Mouse (Mus musculus): ENCODE data around the gene 5830411N06Rik. TPM values are rescaled to one million over a fixed set of nuclear protein-coding genes. Genes with fewer than 3 reads are reported as not detected.

Gene 5830411N06Rik
- polyA plus RNA-seq, 1 experiment from 2014 or later, result not detected

DNA sequence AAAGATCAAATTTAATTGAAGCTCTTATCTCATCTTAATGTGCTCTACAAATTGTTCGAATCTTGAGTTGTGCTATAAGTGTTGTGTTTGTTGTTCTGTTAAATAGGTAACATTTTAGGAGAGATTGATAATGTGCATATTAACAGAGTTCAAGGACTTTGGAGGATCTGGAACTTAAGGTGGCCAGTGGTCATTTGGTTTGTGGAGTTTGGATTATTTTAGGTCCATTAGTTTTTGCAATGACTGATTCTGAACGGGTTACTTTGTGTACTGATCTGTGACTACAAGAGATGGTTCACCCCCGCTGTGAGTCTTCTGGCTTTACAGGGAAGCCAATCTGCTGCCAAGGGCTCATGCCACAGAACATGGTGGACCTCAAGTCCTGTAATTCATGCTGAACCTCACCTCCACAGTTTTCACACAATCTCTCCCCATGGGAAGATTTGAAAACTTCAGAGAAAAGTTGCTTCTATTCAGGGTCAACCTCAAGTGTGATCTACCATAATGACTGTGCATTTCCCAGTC is 72.8 kb downstream of the 5830411N06Rik start:
- no peak overlapping the region for H3K9ac ChIP-seq (ENCODE audit: low read length)

DNA sequence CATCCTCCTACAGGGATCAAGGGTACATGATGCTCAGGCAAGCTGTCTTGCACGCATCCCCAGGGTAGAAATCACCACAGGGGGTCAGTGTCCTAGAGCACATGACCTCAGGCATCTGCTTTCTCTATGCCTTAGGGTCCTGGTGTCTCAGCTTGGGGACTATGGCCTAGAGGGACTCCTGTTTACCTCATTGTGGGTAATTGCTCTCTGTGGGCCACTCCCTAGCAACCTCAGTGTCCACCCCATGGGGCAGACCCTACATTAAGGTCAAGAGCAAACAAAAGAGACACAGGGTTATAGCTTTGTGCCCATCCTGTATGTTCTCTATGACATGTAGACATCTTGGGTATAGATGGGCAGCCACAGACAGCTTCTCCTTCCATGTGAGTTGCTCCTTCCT is 73.5 kb downstream of the 5830411N06Rik start, which contains the start of gene Olfr525:
Olfr525 (plus strand) TSS at position 301 of the 400 bp plus-strand sequence.
- no peaks in the 10 kb centered on the region for H3K36me3 ChIP-seq (ENCODE audit: control insufficient read depth, insufficient read depth, low read length)
- no peak within 1 kb of the TSS for H3K4me2 ChIP-seq (ENCODE audit: low read length)
- no peaks in the 10 kb centered on the region for H3K27me3 ChIP-seq (replicated peaks; ENCODE audit: control insufficient read depth, insufficient read depth, low read length)
- no peak for ATAC-seq
- H3K4me3 ChIP-seq (ENCODE audit: low read depth, low read length), result no peak within 1 kb of the TSS
- H3K27ac ChIP-seq (ENCODE audit: low read depth, low read length), result no peak within 1 kb of the TSS
- 55% methylated on average over 1 of the region's 1 CpGs for WGBS
- DNase-seq (ENCODE audit: low spot score), result no peak
- H3K9me3 ChIP-seq (replicated peaks; ENCODE audit: control insufficient read depth, low read length), result no peaks in the 10 kb centered on the region
- no peaks in the 10 kb centered on the region for H3K4me1 ChIP-seq (ENCODE audit: control insufficient read depth, insufficient read depth, low read length)
- H3K9ac ChIP-seq (ENCODE audit: low read length), result no peak within 1 kb of the TSS

More for the DNA sequence above, 72.8 kb downstream of the 5830411N06Rik start:
- Histone ChIP-seq H3K27me3 (replicated peaks; ENCODE audit: control insufficient read depth, insufficient read depth, low read length) (no peaks in the 10 kb centered on the region), H3K4me3 (ENCODE audit: low read depth, low read length) (no peak overlapping the region), H3K36me3 (ENCODE audit: control insufficient read depth, insufficient read depth, low read length) (no peaks in the 10 kb centered on the region), H3K9me3 (replicated peaks; ENCODE audit: control insufficient read depth, low read length) (no peaks in the 10 kb centered on the region), H3K27ac (ENCODE audit: low read depth, low read length) (no peak overlapping the region), H3K4me1 (ENCODE audit: control insufficient read depth, insufficient read depth, low read length) (no peaks in the 10 kb centered on the region), H3K4me2 (ENCODE audit: low read length) (no peak overlapping the region)
- WGBS, result 88% methylated on average over 3 of the region's 3 CpGs
- ATAC-seq (no peak), DNase-seq (ENCODE audit: low spot score) (no peak)

GRCm38 (mm10) chr7:140321135-140321534 is 74.1 kb downstream of the 5830411N06Rik start:
- DNase-seq (ENCODE audit: low spot score), result no peak
- Histone ChIP-seq H3K9me3 (replicated peaks; ENCODE audit: control insufficient read depth, low read length) (no peaks in the 10 kb centered on the region), H3K27me3 (replicated peaks; ENCODE audit: control insufficient read depth, insufficient read depth, low read length) (no peaks in the 10 kb centered on the region), H3K36me3 (ENCODE audit: control insufficient read depth, insufficient read depth, low read length) (no peaks in the 10 kb centered on the region), H3K4me1 (ENCODE audit: control insufficient read depth, insufficient read depth, low read length) (no peaks in the 10 kb centered on the region), H3K4me2 (ENCODE audit: low read length) (no peak overlapping the region), H3K9ac (ENCODE audit: low read length) (no peak overlapping the region), H3K4me3 (ENCODE audit: low read depth, low read length) (no peak overlapping the region), H3K27ac (ENCODE audit: low read depth, low read length) (no peak overlapping the region)
- no peak for ATAC-seq

GRCm38 (mm10) chr7:140329766-140330304 is 82.8 kb downstream of the 5830411N06Rik start:
- Histone ChIP-seq H3K27ac (ENCODE audit: low read depth, low read length) (no peak overlapping the region), H3K9me3 (replicated peaks; ENCODE audit: control insufficient read depth, low read length) (no peaks in the 10 kb centered on the region), H3K9ac (ENCODE audit: low read length) (no peak overlapping the region), H3K4me1 (ENCODE audit: control insufficient read depth, insufficient read depth, low read length) (no peaks in the 10 kb centered on the region), H3K4me2 (ENCODE audit: low read length) (no peak overlapping the region), H3K4me3 (ENCODE audit: low read depth, low read length) (no peak overlapping the region), H3K36me3 (ENCODE audit: control insufficient read depth, insufficient read depth, low read length) (no peaks in the 10 kb centered on the region), H3K27me3 (replicated peaks; ENCODE audit: control insufficient read depth, insufficient read depth, low read length) (no peaks in the 10 kb centered on the region)
- ATAC-seq (no peak), DNase-seq (ENCODE audit: low spot score) (no peak)
- 68% methylated on average over 1 of the region's 1 CpGs for WGBS

- Histone ChIP-seq H3K36me3 (ENCODE audit: control insufficient read depth, insufficient read depth, low read length) (no peaks in the 10 kb centered on the region), H3K4me1 (ENCODE audit: control insufficient read depth, insufficient read depth, low read length) (no peaks in the 10 kb centered on the region), H3K9ac (ENCODE audit: low read length) (no peak within 1 kb of the TSS), H3K4me2 (ENCODE audit: low read length) (no peak within 1 kb of the TSS), H3K27ac (ENCODE audit: low read depth, low read length) (no peak within 1 kb of the TSS), H3K4me3 (ENCODE audit: low read depth, low read length) (no peak within 1 kb of the TSS), H3K27me3 (replicated peaks; ENCODE audit: control insufficient read depth, insufficient read depth, low read length) (no peaks in the 10 kb centered on the region), H3K9me3 (replicated peaks; ENCODE audit: control insufficient read depth, low read length) (no peaks in the 10 kb centered on the region)
- 84% methylated on average over 2 of the region's 2 CpGs for whole genome bisulfite sequencing
- ATAC-seq (no peak), DNase-seq (ENCODE audit: low spot score) (no peak)
Measured at GRCm38 (mm10) chr7:140333717-140334116, 86.6 kb downstream of the 5830411N06Rik start, which contains the start of gene Olfr527. Olfr527 (plus strand) TSS chr7:140334017.

Other genes with a start within 250 kb of the 5830411N06Rik start
- gene Zfp511, start 210.9 kb upstream of the 5830411N06Rik start, polyA plus RNA-seq (2014; fragmentation: Nextera tagmentation; extraction: Ambion mirVana), result 52.5 and 53.6 TPM in 2 replicates
- 64.3 and 67.7 TPM in 2 replicates for gene Tubgcp2, start 210.6 kb upstream of the 5830411N06Rik start, polyA plus RNA-seq (2014; fragmentation: Nextera tagmentation; extraction: Ambion mirVana)
- 0.93 and 1.2 TPM in 2 replicates for gene Msx3, start 198.2 kb upstream of the 5830411N06Rik start, polyA plus RNA-seq (2014; fragmentation: Nextera tagmentation; extraction: Ambion mirVana)
- gene Caly, start 164.7 kb upstream of the 5830411N06Rik start, polyA plus RNA-seq (2014; fragmentation: Nextera tagmentation; extraction: Ambion mirVana), result 114 and 141 TPM in 2 replicates
- not detected in 2 replicates for gene Prap1, start 153.9 kb upstream of the 5830411N06Rik start, polyA plus RNA-seq (2014; fragmentation: Nextera tagmentation; extraction: Ambion mirVana)
- gene Fuom, start 144.8 kb upstream of the 5830411N06Rik start, polyA plus RNA-seq (2014; fragmentation: Nextera tagmentation; extraction: Ambion mirVana), result 19.7 and 23.9 TPM in 2 replicates
- 7.2 and 8.8 TPM in 2 replicates for gene Paox, start 131.5 kb upstream of the 5830411N06Rik start, polyA plus RNA-seq (2014; fragmentation: Nextera tagmentation; extraction: Ambion mirVana)
- gene Echs1, start 130.8 kb upstream of the 5830411N06Rik start, polyA plus RNA-seq (2014; fragmentation: Nextera tagmentation; extraction: Ambion mirVana), result 138 and 154 TPM in 2 replicates
- 40.7 and 42.9 TPM in 2 replicates for gene Mtg1, start 109.7 kb upstream of the 5830411N06Rik start, polyA plus RNA-seq (2014; fragmentation: Nextera tagmentation; extraction: Ambion mirVana)
- gene Sprn, start 92.4 kb upstream of the 5830411N06Rik start, polyA plus RNA-seq (2014; fragmentation: Nextera tagmentation; extraction: Ambion mirVana), result 7.9 and 9.7 TPM in 2 replicates
- not detected in 2 replicates for gene Olfr522, start 82.5 kb upstream of the 5830411N06Rik start, polyA plus RNA-seq (2014; fragmentation: Nextera tagmentation; extraction: Ambion mirVana)
- not detected in 2 replicates for gene Olfr523, start 74.1 kb upstream of the 5830411N06Rik start, polyA plus RNA-seq (2014; fragmentation: Nextera tagmentation; extraction: Ambion mirVana)
- not detected in 2 replicates for gene Olfr524, start 41.3 kb upstream of the 5830411N06Rik start, polyA plus RNA-seq (2014; fragmentation: Nextera tagmentation; extraction: Ambion mirVana)
- gene Cd163l1, start 29.0 kb upstream of the 5830411N06Rik start, polyA plus RNA-seq (2014; fragmentation: Nextera tagmentation; extraction: Ambion mirVana), result not detected in 2 replicates
- gene Olfr525, start 73.6 kb downstream of the 5830411N06Rik start, polyA plus RNA-seq (2014; fragmentation: Nextera tagmentation; extraction: Ambion mirVana), result not detected in 2 replicates
- not detected in 2 replicates for gene Olfr527, start 86.7 kb downstream of the 5830411N06Rik start, polyA plus RNA-seq (2014; fragmentation: Nextera tagmentation; extraction: Ambion mirVana)
- gene Olfr60, start 114.4 kb downstream of the 5830411N06Rik start, polyA plus RNA-seq (2014; fragmentation: Nextera tagmentation; extraction: Ambion mirVana), result not detected in 2 replicates
- not detected in 2 replicates for gene Olfr530, start 129.0 kb downstream of the 5830411N06Rik start, polyA plus RNA-seq (2014; fragmentation: Nextera tagmentation; extraction: Ambion mirVana)
- not detected in 2 replicates for gene Olfr531, start 155.6 kb downstream of the 5830411N06Rik start, polyA plus RNA-seq (2014; fragmentation: Nextera tagmentation; extraction: Ambion mirVana)
- gene Olfr532, start 174.4 kb downstream of the 5830411N06Rik start, polyA plus RNA-seq (2014; fragmentation: Nextera tagmentation; extraction: Ambion mirVana), result not detected in 2 replicates
- not detected in 2 replicates for gene Olfr533, start 216.1 kb downstream of the 5830411N06Rik start, polyA plus RNA-seq (2014; fragmentation: Nextera tagmentation; extraction: Ambion mirVana)
- gene Olfr535, start 236.9 kb downstream of the 5830411N06Rik start, polyA plus RNA-seq (2014; fragmentation: Nextera tagmentation; extraction: Ambion mirVana), result not detected in 2 replicates

Measured in forebrain, embryonic 14.5 days (tissue).